Mouse (Mus musculus) cerebellum, adult 8-10 months (tissue): Measurements from ENCODE around the gene Pepd.

Experiments used
- DNase-seq: peaks from one replicate; pipeline ENCODE4 v3.0.0; 2022

The Pepd gene

DNA sequence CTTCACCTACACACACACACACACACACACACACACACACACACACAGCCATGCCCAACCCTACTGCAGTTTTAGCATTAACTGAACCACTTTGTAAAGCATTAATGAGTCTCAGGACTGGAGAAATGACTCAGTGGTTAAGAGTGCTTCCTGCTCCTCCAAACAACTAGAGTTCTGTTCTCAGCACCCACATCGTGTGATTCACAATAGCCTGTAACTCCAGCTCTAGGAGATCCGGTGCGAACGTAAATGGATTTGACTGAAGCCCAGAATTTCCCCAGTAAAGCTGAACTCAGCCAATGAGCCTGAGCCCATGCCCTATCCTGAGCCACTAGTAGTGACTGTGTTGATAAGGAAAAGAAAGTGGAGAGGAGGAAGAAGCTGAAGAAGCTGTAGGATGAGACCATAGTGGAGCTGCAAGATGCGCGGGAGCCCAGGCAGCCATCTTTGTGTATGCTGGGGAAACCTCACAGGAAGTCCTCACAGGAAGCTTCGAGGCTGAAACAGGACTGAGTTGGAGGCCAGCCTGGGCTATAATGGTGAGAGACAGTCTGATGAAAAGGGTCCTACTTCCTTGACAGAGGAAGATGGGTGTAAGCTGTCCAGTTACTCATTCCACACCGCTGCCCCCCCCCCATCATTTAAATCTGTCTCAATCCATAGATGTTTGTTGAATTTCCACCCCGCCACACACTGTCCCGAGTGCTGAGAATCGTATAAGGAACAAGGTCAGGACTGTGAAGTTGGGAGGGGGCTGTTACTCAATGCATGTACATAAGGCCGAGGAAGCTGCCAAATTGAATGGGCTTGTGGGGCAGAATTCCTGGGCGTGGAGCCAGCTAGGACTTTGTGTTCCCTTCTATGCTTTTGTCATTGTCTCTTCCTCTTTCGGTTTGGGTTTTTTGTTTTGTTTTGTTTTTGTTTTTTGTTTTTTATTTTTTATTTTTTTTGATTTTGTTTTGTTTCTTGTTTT, 152.4 kb downstream of the Pepd start:
- no peak for DNase-seq

DNA sequence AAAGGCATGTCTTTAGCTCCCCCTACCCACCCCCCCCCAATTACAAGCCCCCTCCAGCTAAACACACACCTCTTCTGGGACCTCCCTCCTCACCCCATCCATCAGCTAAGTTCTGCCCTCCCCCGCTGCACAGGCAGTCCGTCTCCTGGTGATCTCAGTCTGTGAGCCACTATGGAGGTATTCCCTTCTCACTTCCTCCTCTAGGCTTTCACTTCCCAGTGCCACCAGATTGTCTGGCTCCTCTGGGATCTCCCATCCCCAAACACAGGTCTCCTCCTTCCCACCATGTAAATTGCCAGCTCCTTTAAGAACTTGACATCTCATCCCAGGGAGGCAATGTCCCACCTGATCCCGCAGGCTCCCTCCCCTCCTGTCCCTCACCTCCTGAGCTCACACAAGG, 153.8 kb downstream of the Pepd start:
- no peak for DNase-seq

DNA sequence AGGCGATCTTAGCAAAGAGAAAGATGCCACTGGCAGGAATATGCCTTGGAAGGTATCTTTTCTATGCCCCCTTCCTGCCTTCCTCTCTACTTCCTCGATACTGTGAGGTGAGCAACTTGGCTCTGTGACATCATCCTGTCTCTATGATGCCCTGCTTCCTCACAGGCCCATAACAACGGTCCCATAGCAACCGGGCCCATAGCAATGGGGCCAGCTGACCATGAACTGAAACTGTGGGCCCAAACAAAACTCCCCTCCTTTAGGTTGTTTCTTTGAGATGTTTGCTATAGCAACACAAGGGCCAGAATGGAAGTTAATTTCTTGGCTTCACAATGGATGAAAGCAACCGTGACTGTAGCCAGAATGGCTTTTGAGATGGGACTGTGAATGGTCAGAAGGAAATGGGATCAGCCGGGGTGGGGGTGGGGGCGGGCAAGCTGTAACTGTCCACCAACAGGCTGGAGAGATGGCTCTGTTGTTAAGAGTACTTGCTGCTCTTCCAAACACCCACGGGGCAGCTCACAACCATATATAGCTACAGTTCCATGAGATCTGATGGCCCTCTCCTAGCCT, 154.5 kb downstream of the Pepd start:
- DNase-seq = no peak

DNA sequence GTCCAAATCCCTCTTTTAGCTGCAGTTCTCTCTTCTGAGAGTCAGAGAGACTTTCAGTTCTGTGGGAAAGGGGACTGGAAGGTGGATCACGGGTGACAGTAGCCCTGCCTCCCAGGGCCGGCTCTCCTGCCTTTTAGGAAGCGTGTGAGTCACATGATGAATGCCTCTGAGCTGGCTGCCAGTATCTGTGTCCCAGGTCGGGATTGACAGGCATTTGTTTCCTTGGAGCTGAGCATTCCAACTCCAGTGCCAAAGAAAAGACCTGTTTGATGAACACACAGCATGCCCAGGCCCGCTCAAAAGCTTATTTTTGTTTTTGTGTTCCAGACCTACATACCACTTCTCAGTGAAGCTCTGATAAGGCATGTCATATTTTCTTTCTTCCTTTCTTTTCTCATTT, 164.5 kb downstream of the Pepd start:
- DNase-seq = no peak

DNA sequence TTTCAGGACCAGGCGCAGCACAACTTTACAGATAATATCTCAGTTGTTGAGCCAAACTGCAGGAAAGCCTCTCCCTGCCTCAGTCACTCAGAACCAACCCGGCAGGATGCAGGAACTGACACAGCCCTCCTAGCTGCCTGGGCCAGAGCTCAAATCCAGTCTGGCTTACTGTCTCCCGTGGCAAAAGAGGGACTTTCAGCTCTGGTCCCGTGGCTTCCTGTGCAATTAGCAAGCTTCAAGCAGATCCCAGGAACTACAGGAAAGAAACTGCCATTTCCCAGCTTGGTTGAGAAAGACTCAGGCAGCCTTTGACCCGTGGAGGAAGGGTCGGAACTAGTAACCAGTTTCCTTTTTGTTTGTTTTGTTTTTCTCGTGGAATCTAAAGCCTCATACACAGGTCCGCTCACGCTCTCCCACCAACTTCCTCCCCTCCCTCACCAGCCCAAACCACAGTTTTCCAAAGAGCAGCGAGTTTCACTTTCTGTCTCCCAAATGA, 168.7 kb downstream of the Pepd start:
- no peak for DNase-seq

DNA sequence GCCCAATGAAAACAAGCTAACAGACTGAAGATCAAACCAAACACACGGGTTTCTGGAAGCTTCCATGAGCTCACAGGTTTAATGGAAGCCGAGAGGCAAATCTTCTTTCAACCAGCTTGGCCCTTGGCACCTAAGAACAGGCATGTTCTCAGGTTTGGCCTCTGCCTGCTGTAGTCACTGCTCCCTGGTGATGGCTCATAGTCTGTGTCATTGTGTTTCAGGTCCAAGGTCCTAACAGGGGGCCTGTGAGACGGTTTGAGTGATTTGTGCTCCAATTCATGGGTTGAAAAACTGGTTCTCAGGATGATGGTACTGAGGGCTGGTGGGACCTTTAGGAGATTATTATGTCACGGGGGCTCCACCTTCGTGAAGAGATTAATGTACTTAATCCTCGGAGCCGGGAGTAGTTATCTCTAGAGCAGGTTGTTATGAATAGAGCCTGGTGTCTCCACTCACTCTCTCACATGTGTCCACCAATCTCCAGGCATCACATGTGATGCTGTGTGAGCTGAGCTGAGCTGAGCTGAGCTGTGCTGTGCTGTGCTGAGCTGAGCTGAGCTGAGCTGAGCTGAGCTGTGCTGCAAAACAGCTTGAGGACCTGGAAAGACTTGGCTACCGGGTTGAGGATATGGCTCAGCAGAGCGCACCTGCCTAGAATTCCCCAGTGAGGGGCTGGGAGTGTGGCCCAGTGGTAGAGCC, 169.4 kb downstream of the Pepd start:
- DNase-seq = no peak

- no peak for DNase-seq
Observed at GRCm38 (mm10) chr7:35084565-35085360, 172.6 kb downstream of the Pepd start.

DNA sequence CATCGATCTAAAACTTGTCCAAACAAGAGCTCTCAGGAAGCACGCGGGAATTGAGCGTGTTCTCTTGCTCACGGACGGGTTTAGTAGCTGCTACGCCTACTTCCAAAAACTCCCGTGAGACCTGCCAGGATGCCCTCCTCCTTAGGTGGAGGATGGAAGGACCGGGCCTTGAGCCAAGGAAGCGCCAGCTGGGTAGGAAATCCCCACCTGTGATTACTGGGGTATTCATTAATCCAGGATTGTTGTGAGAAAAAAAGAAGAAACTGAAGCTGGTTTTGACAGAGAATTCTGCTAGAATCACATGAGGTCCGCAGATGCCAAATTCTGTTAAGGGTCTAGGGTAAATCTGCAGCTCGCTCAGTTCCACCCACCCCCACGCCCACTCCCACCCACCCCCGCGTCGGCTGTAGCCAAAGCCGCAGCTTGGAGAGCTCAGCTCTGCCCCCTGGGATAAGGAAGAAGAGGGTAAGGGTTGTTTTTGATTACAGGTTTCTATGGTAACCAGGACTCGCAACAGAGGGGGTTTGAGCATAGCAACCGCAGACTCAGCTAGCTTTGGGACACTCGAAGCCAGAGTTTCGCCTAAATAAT, 174.2 kb downstream of the Pepd start:
- DNase-seq = peak; percentile 9

GRCm38 (mm10) chr7:35090550-35090949, 178.4 kb downstream of the Pepd start:
- DNase-seq = no peak
